Mouse (Mus musculus) embryonic facial prominence, embryonic 15.5 days (tissue): ENCODE results near the gene Mdfic. TPM values are rescaled to one million over a fixed set of nuclear protein-coding genes. Genes with fewer than 3 reads are reported as not detected.
"Not testable (repeated sequence)": the region's sequence is repeated elsewhere in the genome, so short reads cannot be mapped to it uniquely, and the experiment has no call there.

Experiments
- ATAC-seq: fragments of 200-750 bp; cut with Nextera tagmentation; 2 replicates; pipeline ENCODE4 v1.8.0; 2017; ENCODE audit warnings: low read depth, moderate TSS enrichment; ENCODE audit not compliant: insufficient number of reproducible peaks, low FRiP score, low TSS enrichment
- H3K27ac ChIP-seq: fragments of 300-500 bp; sonication (generic); replicated peaks from 2 replicates; pipeline ENCODE4 v1.5.1; 2015; ENCODE audit warnings: mild to moderate bottlenecking, inconsistent platforms
- H3K27me3 ChIP-seq: fragments of 300-500 bp; sonication (generic); 2 replicates; pipeline ENCODE4 v1.6.1; 2015; ENCODE audit warnings: inconsistent platforms
- H3K36me3 ChIP-seq: fragments of 300-500 bp; sonication (generic); 2 replicates; pipeline ENCODE4 v1.6.1; 2015; ENCODE audit warnings: mild to moderate bottlenecking, inconsistent platforms
- H3K4me1 ChIP-seq: fragments of 300-500 bp; sonication (generic); 2 replicates; pipeline ENCODE4 v1.6.1; 2015; ENCODE audit warnings: inconsistent platforms
- H3K4me2 ChIP-seq: fragments of 300-500 bp; sonication (generic); replicated peaks from 2 replicates; pipeline ENCODE4 v1.6.1; 2015; ENCODE audit warnings: mild to moderate bottlenecking, inconsistent platforms
- H3K4me3 ChIP-seq: fragments of 300-500 bp; sonication (generic); replicated peaks from 2 replicates; pipeline ENCODE4 v1.5.1; 2015; ENCODE audit warnings: mild to moderate bottlenecking, inconsistent platforms
- H3K9ac ChIP-seq: fragments of 300-500 bp; sonication (generic); 2 replicates; pipeline ENCODE4 v1.6.1; 2015; ENCODE audit warnings: inconsistent platforms
- H3K9me3 ChIP-seq: fragments of 300-500 bp; sonication (generic); replicated peaks from 2 replicates; pipeline ENCODE4 v1.6.1; 2016; ENCODE audit warnings: inconsistent platforms
- WGBS: fragments of 180-500 bp; shearing (Covaris S2); methylation state at CpG from one replicate; pipeline ENCODE4 v1.1.7; 2015; 5-methylcytosine and 5-hydroxymethylcytosine counted together
- polyA plus RNA-seq: library from polyadenylated mRNA; unstranded; fragments of >200 nt; fragmentation: Nextera tagmentation; extraction: Ambion mirVana; gene quantifications from 2 replicates; pipeline ENCODE4 v1.2.1, GENCODE M21; 2015

Gene Mdfic
- 7.4 and 7.6 TPM in 2 replicates for polyA plus RNA-seq

GRCm38 (mm10) chr6:15720461-15720817 is at the start of gene Mdfic:
Mdfic (plus strand) TSS chr6:15720661.
- peak; percentile 58 for ATAC-seq
- WGBS, result 1% methylated on average over 16 of the region's 16 CpGs
- Histone ChIP-seq H3K9me3 (no peaks in the 10 kb centered on the region), H3K9ac (peak within 1 kb of the TSS; percentile 62), H3K27ac (peak within 1 kb of the TSS; percentile 85), H3K4me1 (peaks cover 13% of the 10 kb centered on the region; the same call in 1 of the 2 replicates), H3K36me3 (no peaks in the 10 kb centered on the region), H3K4me3 (peak within 1 kb of the TSS; percentile 64), H3K4me2 (peak within 1 kb of the TSS; percentile 85), H3K27me3 (no peaks in the 10 kb centered on the region)

GRCm38 (mm10) chr6:15671364-15671763 is 49.1 kb upstream of the Mdfic start:
- no peak overlapping the region for H3K27ac ChIP-seq
- no peaks in the 10 kb centered on the region for H3K27me3 ChIP-seq
- no peaks in the 10 kb centered on the region for H3K4me1 ChIP-seq
- no peak overlapping the region for H3K4me3 ChIP-seq
- no peak overlapping the region for H3K9ac ChIP-seq
- no peaks in the 10 kb centered on the region for H3K9me3 ChIP-seq
- no peak overlapping the region for H3K4me2 ChIP-seq
- H3K36me3 ChIP-seq, result no peaks in the 10 kb centered on the region
- ATAC-seq, result no peak

GRCm38 (mm10) chr6:15710080-15710479 is 10.4 kb upstream of the Mdfic start:
- H3K27me3 ChIP-seq, result no peaks in the 10 kb centered on the region
- no peaks in the 10 kb centered on the region for H3K36me3 ChIP-seq
- WGBS, result 83% methylated on average over 4 of the region's 4 CpGs
- no peaks in the 10 kb centered on the region for H3K9me3 ChIP-seq
- ATAC-seq, result no peak
- no peak overlapping the region for H3K4me2 ChIP-seq
- no peak overlapping the region for H3K27ac ChIP-seq
- H3K4me3 ChIP-seq, result no peak overlapping the region
- H3K4me1 ChIP-seq, result no peaks in the 10 kb centered on the region
- H3K9ac ChIP-seq, result no peak overlapping the region

GRCm38 (mm10) chr6:15710706-15711105 is 9.8 kb upstream of the Mdfic start:
- Histone ChIP-seq H3K4me3 (no peak overlapping the region), H3K9ac (no peak overlapping the region), H3K27ac (no peak overlapping the region), H3K4me1 (no peaks in the 10 kb centered on the region), H3K27me3 (no peaks in the 10 kb centered on the region), H3K9me3 (no peaks in the 10 kb centered on the region), H3K36me3 (no peaks in the 10 kb centered on the region), H3K4me2 (no peak overlapping the region)
- ATAC-seq, result no peak
- 77% methylated on average over 7 of the region's 7 CpGs for WGBS

GRCm38 (mm10) chr6:15712860-15713385 is 7.5 kb upstream of the Mdfic start:
- H3K4me3 ChIP-seq, result no peak overlapping the region

DNA sequence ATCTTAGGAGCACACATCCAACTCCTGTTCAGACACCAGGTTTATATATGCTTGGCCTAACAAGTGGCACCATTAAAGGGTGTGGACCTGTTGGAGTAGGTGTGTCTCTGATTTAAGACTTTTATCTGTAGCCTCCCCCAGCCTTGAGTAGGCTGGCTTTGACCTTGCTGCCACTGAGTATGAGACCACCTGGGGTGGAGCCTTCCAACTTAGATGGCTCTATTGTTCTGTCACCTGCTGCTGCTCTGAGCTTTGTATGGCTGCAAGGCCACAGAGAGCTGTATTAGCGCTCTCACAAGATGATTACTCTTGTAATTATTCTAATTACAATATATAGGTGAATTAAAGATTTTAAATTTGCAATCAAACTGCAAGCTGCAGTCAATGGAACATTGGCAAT is 6.4 kb upstream of the Mdfic start:
- H3K4me1 ChIP-seq, H3K36me3 ChIP-seq, H3K9ac ChIP-seq, H3K4me3 ChIP-seq, ATAC-seq, H3K27me3 ChIP-seq, H3K9me3 ChIP-seq, H3K27ac ChIP-seq, H3K4me2 ChIP-seq: not testable (repeated sequence)
- WGBS, result 74% methylated on average over 1 of the region's 1 CpGs

More at GRCm38 (mm10) chr6:15712860-15713385, 7.5 kb upstream of the Mdfic start:
- Histone ChIP-seq H3K36me3 (no peaks in the 10 kb centered on the region), H3K4me2 (no peak overlapping the region), H3K4me1 (no peaks in the 10 kb centered on the region), H3K27ac (no peak overlapping the region), H3K9ac (no peak overlapping the region), H3K9me3 (no peaks in the 10 kb centered on the region), H3K27me3 (no peaks in the 10 kb centered on the region)
- ATAC-seq, result no peak
- WGBS, result 59% methylated on average over 2 of the region's 2 CpGs

DNA sequence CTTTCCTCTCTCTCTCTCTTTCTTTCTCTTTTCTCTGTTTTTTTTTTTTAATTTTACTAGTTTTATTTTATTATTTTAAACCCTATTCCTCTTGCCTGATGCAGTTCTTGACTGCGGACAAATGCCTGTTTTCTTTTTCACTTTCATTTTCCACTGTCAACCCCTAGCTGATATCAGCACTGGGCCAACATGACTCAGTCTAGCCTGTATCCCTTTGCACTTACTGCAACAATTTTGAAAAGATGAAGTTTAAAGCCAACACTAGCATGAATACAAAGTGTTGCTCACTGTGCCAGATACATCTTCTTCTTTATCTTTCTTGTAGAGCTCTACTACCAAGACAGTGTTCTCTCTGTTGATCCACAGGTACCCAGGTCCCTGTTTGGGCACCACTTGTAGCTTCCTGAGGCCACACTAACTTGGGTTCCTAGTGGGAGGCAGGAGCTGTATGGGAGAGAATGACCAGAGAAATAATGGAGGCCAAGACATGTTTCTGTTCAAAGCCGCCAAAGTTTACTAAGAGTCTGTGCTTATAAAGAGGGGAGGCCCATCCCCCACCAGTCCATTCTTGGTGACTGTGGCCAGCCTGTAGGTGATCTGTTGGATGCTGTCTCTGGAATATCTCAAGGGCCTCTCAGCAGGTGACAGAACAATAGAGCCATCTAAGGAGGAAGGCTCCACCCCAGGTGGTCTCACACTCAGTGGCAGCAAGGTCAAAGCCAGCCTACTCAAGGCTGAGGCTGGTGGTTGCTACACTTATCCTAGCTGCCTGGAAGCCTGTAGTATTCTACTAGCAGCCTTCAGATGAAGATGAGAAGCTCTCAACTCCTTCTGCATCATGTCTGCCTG is 5.2 kb upstream of the Mdfic start:
- H3K9ac ChIP-seq, result no peak overlapping the region
- H3K4me1 ChIP-seq, result no peaks in the 10 kb centered on the region; the same call in 1 of the 2 replicates
- no peak for ATAC-seq
- WGBS, result 88% methylated on average over 2 of the region's 2 CpGs
- no peak overlapping the region for H3K4me3 ChIP-seq
- no peak overlapping the region for H3K27ac ChIP-seq
- H3K27me3 ChIP-seq, result no peaks in the 10 kb centered on the region
- H3K4me2 ChIP-seq, result no peak overlapping the region
- H3K9me3 ChIP-seq, result no peaks in the 10 kb centered on the region
- no peaks in the 10 kb centered on the region for H3K36me3 ChIP-seq

DNA sequence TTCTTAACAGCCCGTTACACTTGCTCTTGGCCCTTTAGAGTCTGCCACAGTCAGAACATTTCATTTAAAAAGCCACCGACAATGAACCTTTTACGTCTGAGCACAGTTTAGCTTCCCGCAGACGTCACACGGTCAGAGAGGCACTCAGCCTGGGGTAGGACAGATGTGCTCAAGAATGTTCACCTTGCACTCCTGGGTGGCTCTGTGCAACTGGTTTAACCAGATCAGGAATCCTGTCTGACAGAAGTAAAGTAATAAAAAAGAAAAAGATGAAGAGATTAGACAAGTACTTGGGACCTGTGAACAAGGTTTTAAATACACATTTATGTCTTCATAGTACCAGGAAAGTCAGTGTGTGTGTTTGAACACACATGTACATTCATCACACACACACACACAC is 542 bp upstream of the Mdfic start:
- H3K4me3 ChIP-seq, result peak overlapping the region; percentile 64; the same call in 1 of the 2 replicates
- no peaks in the 10 kb centered on the region for H3K9me3 ChIP-seq
- 51% methylated on average over 6 of the region's 6 CpGs for WGBS
- H3K4me1 ChIP-seq, result peaks cover 13% of the 10 kb centered on the region; the same call in 1 of the 2 replicates
- H3K27me3 ChIP-seq, result no peaks in the 10 kb centered on the region
- H3K9ac ChIP-seq, result no peak overlapping the region
- peak overlapping the region; percentile 85 for H3K27ac ChIP-seq
- H3K4me2 ChIP-seq, result peak overlapping the region; percentile 85; the same call in 1 of the 2 replicates
- H3K36me3 ChIP-seq, result no peaks in the 10 kb centered on the region
- no peak for ATAC-seq

DNA sequence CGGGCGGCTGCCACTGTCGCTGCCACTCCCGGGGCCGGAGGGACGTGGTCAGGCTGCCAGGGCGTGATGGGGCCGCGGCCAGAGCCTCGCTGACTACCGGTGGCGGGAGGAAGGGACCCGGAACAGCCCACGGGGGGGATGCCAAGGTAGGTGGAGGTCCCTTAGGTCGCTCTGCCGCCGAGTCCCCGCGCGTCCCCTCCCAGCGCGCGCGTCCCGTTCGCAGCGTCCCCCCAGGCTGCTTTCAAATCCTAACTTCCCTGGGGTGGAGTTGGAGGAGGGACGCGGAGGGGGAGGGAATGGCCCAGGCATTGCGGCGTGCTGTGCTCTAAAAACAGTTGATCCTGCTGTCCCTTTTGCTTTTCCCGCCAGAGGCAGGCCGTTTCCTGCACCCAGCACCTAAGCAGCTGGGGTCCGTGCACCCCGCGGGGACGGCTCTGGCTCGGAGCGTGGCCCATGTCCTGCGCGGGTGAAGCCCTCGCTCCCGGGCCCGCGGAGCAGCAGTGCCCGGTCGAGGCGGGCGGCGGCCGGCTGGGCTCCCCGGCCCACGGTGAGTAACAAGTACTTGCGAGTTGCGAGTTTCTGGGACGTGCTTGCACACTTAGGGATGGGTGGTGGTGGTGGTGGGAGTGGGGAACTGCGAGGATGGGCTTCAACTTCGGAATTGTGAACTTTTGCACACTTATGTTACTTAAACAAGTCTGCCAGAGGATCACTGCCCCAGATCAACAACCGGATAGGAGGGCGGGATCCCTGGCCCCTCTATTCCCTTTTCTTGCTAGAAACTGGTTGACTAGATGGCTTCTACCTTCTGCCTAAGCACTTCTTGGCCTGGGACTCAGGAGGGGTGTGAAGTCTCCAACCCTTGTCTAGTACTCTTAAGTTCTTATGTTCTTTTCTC is 606 bp downstream of the Mdfic start:
- Histone ChIP-seq H3K9me3 (no peaks in the 10 kb centered on the region), H3K4me2 (peak overlapping the region; percentile 85), H3K4me3 (peak overlapping the region; percentile 64), H3K4me1 (peaks cover 13% of the 10 kb centered on the region; the same call in 1 of the 2 replicates), H3K9ac (peak overlapping the region; percentile 62), H3K27ac (peak overlapping the region; percentile 85), H3K36me3 (no peaks in the 10 kb centered on the region), H3K27me3 (no peaks in the 10 kb centered on the region)
- under 1% methylated on average over 60 of the region's 60 CpGs for WGBS
- ATAC-seq, result peak; percentile 76; the same call in 1 of the 2 replicates

DNA sequence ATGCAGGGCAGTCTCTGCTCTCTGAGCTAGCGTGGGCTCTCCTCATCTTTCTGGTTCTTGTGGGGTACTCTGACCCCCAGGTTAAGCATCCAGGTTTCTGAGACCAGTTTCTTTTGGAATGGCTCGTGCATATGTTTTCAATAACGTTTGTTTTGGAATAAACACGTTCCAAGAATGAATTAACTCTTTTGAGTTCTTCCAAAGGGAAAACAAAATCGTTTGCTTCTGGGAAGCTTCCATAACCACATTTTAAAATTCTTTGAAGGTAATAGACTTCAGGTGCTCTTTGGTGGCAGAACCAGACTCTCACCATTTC is 1.2 kb downstream of the Mdfic start:
- peak overlapping the region; percentile 85 for H3K27ac ChIP-seq
- 5% methylated on average over 5 of the region's 5 CpGs for WGBS
- no peaks in the 10 kb centered on the region for H3K36me3 ChIP-seq
- peak overlapping the region; percentile 85 for H3K4me2 ChIP-seq
- no peak for ATAC-seq
- H3K4me1 ChIP-seq, result peaks cover 13% of the 10 kb centered on the region; the same call in 1 of the 2 replicates
- no peaks in the 10 kb centered on the region for H3K27me3 ChIP-seq
- H3K9me3 ChIP-seq, result no peaks in the 10 kb centered on the region
- H3K4me3 ChIP-seq, result peak overlapping the region; percentile 64
- H3K9ac ChIP-seq, result peak overlapping the region; percentile 62

- ATAC-seq, H3K9me3 ChIP-seq, H3K9ac ChIP-seq, H3K4me2 ChIP-seq, H3K36me3 ChIP-seq, H3K4me3 ChIP-seq, H3K27ac ChIP-seq, H3K27me3 ChIP-seq: not testable (repeated sequence)
- H3K4me1 ChIP-seq, result peaks cover 13% of the 10 kb centered on the region; the same call in 1 of the 2 replicates
- 88% methylated on average over 7 of the region's 8 CpGs for WGBS
These were observed 2.2 kb downstream of the Mdfic start for GRCm38 (mm10) chr6:15722631-15723030.
